Mouse (Mus musculus): ENCODE measurements at regions not wholly inside any gene's neighbourhood (a gene's known extent, or its start where the extent isn't known, plus 50 kb on each side); places are given as distances from the start of the nearest gene placed in this dataset.

DNA sequence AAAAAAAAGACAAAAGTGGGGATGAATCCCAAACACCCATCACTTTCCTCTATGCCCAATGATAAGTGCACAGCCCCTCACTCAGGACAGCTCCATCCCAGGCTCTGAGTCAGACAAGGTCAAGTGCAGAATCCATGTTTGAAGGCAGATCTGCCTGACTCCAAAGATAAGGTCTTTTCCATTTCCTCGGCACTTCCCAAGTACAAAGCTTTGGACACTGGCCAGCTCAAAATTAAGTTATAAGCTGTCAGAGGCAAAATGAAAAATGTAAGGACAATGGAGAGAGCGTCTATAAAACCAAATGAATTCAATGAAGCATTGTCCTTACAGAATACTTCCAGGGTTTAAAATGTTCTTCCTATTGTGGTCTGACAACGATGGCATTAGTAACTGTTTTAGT is 694.0 kb downstream of the Utrn start:
- no peaks in the 10 kb centered on the region for H3K4me1 ChIP-seq (ENCODE audit: control insufficient read depth, insufficient read depth, low read length)
- no peak overlapping the region for H3K27ac ChIP-seq (ENCODE audit: insufficient read depth, low read depth, low read length)
- TF ChIP-seq CTCF (conservative IDR thresholded peaks at IDR 0.05; ENCODE audit: insufficient read depth, insufficient read length, low read depth, low read length) = no peak
- WGBS = 62% methylated on average over 3 of the region's 3 CpGs
- no peaks in the 10 kb centered on the region for H3K36me3 ChIP-seq (ENCODE audit: control insufficient read depth, insufficient read depth, low read length)
- no peak overlapping the region for H3K4me3 ChIP-seq (ENCODE audit: insufficient read depth, low read depth, low read length)
- DNase-seq = no peak
- no peaks in the 10 kb centered on the region for H3K27me3 ChIP-seq (replicated peaks; ENCODE audit: control insufficient read depth, insufficient read depth, low read length)

DNA sequence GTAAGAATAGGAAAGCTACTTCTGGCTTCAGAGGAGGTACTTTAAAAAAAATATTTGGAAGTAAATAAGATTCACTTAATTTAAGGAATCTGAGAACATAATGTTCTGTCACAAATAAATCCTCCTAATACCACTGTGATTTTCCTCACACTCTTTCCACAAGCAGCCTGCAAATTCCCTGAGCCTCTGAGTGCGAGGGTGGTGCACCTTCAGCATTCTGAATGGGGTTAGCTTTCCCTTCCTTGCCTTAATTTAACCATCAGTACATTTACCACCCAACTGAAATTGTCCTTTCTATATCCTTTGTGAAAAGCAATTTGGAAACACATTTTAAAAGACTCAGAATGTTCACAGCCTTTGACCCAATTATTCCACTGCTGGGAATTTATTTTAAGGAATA is 691.7 kb downstream of the Utrn start:
- H3K4me1 ChIP-seq (ENCODE audit: control insufficient read depth, insufficient read depth, low read length) = no peaks in the 10 kb centered on the region
- no peaks in the 10 kb centered on the region for H3K27me3 ChIP-seq (replicated peaks; ENCODE audit: control insufficient read depth, insufficient read depth, low read length)
- DNase-seq = no peak
- no peak for TF ChIP-seq CTCF (conservative IDR thresholded peaks at IDR 0.05; ENCODE audit: insufficient read depth, insufficient read length, low read depth, low read length)
- no peak for TF ChIP-seq POLR2A (IDR thresholded peaks at IDR 0.05; ENCODE audit: low read depth, low read length)
- H3K4me3 ChIP-seq (ENCODE audit: insufficient read depth, low read depth, low read length) = no peak overlapping the region
- no peaks in the 10 kb centered on the region for H3K36me3 ChIP-seq (ENCODE audit: control insufficient read depth, insufficient read depth, low read length)
- H3K27ac ChIP-seq (ENCODE audit: insufficient read depth, low read depth, low read length) = no peak overlapping the region
- 84% methylated on average over 1 of the region's 1 CpGs for WGBS

DNA sequence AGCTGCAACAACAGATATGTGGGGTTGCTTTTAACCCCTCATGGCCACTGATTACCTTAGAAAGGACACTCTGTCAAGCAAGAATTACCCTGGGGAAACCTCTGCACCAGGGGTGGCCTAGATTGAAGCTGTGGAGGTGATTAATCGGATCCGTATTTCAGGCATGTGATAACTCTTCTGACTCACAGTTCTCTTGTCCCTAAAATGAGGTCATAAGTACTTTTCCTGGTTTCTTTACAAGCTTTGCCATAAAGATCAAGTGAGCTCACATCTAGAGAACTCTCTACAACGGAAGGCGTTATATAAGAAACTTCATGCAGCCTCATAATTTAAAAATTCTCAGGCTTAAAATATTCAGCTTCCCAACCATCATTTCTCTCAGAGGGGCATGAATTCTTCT is 688.2 kb downstream of the Utrn start:
- Histone ChIP-seq H3K4me3 (ENCODE audit: insufficient read depth, low read depth, low read length) (no peak overlapping the region), H3K4me1 (ENCODE audit: control insufficient read depth, insufficient read depth, low read length) (no peaks in the 10 kb centered on the region), H3K36me3 (ENCODE audit: control insufficient read depth, insufficient read depth, low read length) (no peaks in the 10 kb centered on the region), H3K27me3 (replicated peaks; ENCODE audit: control insufficient read depth, insufficient read depth, low read length) (no peaks in the 10 kb centered on the region), H3K27ac (ENCODE audit: insufficient read depth, low read depth, low read length) (no peak overlapping the region)
- DNase-seq = no peak
- 74% methylated on average over 4 of the region's 4 CpGs for WGBS
- TF ChIP-seq CTCF (conservative IDR thresholded peaks at IDR 0.05; ENCODE audit: insufficient read depth, insufficient read length, low read depth, low read length) (no peak), POLR2A (IDR thresholded peaks at IDR 0.05; ENCODE audit: low read depth, low read length) (no peak)

DNA sequence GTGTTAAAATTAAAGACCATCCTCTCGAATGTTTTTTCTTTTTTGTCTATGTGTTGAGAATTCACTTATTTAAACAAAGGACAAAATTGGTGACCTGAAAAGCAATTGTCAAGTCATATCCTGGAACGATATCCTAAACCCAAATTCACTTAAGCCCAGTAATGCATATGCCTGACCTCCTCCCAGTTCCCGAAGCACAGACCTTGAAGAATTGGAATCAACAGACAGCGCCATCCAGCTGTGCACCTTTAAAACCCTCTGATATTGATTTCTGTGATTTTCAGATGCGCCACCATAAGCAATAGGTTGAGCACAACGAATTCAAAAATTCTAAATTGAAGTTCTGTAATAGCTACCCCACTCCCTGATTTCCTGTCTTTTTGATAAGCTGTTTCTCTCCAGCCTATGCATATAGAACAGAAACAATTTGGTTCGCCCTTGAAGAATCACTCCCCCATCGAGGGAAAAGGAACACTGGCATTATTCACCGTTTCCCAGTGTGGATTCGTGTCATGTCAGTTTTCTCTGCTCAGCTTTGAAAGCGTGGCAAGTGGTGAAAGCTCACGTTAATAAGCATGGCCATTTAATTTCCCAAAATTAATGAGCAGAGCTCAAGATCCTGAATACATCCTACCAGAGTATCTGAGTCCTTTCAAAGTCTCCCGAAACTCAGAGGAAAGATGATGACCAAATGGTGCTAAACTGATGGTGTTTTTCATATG is 682.1 kb downstream of the Utrn start:
- H3K36me3 ChIP-seq (ENCODE audit: control insufficient read depth, insufficient read depth, low read length) = no peaks in the 10 kb centered on the region
- H3K27me3 ChIP-seq (replicated peaks; ENCODE audit: control insufficient read depth, insufficient read depth, low read length) = no peaks in the 10 kb centered on the region
- no peak overlapping the region for H3K4me3 ChIP-seq (ENCODE audit: insufficient read depth, low read depth, low read length)
- no peak overlapping the region for H3K27ac ChIP-seq (ENCODE audit: insufficient read depth, low read depth, low read length)
- 74% methylated on average over 13 of the region's 13 CpGs for WGBS
- DNase-seq = no peak
- TF ChIP-seq CTCF (conservative IDR thresholded peaks at IDR 0.05; ENCODE audit: insufficient read depth, insufficient read length, low read depth, low read length) (no peak), POLR2A (IDR thresholded peaks at IDR 0.05; ENCODE audit: low read depth, low read length) (no peak)
- no peaks in the 10 kb centered on the region for H3K4me1 ChIP-seq (ENCODE audit: control insufficient read depth, insufficient read depth, low read length)

DNA sequence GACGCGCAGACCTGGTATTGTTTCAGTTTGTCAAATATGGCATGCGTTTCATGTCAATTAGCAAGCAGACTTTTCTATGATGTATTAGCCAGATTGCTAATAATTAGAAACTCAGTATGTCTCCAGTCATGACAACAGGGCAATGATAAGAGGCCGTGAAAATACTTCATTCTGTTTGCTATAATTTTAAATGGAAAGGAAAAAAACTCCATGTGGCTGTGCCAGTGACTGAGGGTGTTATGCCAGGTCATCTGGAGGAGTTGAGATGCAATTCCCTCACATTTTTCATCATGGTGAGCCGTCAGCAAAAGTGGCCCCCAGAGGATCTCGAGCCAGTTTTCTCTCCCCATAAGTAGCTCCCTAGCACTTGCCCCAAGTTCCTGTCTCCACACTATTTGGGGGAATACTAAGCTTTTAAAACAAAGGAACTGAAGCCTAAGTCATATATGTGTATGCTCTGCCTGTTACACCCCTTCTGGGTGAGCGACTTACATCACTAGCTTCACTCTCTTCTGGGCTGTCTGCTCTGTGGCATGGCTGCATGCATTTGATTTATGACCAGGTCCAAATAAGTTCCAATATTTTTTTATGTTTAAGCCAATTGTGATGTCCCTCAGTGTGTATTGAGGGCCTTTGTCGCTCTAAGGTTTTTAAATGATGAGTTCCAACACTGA is 681.4 kb downstream of the Utrn start:
- no peak for DNase-seq
- Histone ChIP-seq H3K27me3 (replicated peaks; ENCODE audit: control insufficient read depth, insufficient read depth, low read length) (no peaks in the 10 kb centered on the region), H3K27ac (ENCODE audit: insufficient read depth, low read depth, low read length) (no peak overlapping the region), H3K36me3 (ENCODE audit: control insufficient read depth, insufficient read depth, low read length) (no peaks in the 10 kb centered on the region), H3K4me1 (ENCODE audit: control insufficient read depth, insufficient read depth, low read length) (no peaks in the 10 kb centered on the region), H3K4me3 (ENCODE audit: insufficient read depth, low read depth, low read length) (no peak overlapping the region)
- TF ChIP-seq POLR2A (IDR thresholded peaks at IDR 0.05; ENCODE audit: low read depth, low read length) = no peak
- no peak for TF ChIP-seq CTCF (conservative IDR thresholded peaks at IDR 0.05; ENCODE audit: insufficient read depth, insufficient read length, low read depth, low read length)
- 83% methylated on average over 8 of the region's 8 CpGs for WGBS

DNA sequence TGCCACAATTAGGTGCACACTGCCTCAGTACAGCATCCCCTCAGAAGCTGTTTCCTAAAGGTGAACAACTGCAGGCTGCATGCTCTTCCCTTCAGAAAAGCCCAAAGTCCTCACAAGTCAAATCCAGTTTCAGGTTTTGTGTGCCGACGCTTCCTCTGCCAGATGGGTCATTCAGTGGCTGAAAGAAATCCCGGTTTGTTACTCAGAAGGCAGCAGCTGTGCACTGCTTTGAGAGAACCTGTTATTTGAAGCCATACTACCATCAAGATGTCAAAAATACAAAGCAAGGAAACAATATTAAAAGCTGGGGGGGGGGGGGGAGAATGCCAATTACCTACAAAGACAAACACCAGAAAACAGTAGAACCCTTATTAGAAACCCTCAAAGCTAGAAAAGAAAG is 678.7 kb downstream of the Utrn start:
- no peak overlapping the region for H3K27ac ChIP-seq (ENCODE audit: insufficient read depth, low read depth, low read length)
- DNase-seq = no peak
- H3K4me3 ChIP-seq (ENCODE audit: insufficient read depth, low read depth, low read length) = no peak overlapping the region
- WGBS = 42% methylated on average over 3 of the region's 3 CpGs
- no peaks in the 10 kb centered on the region for H3K27me3 ChIP-seq (replicated peaks; ENCODE audit: control insufficient read depth, insufficient read depth, low read length)
- H3K36me3 ChIP-seq (ENCODE audit: control insufficient read depth, insufficient read depth, low read length) = no peaks in the 10 kb centered on the region
- TF ChIP-seq CTCF (conservative IDR thresholded peaks at IDR 0.05; ENCODE audit: insufficient read depth, insufficient read length, low read depth, low read length) (no peak), POLR2A (IDR thresholded peaks at IDR 0.05; ENCODE audit: low read depth, low read length) (no peak)
- H3K4me1 ChIP-seq (ENCODE audit: control insufficient read depth, insufficient read depth, low read length) = no peaks in the 10 kb centered on the region

DNA sequence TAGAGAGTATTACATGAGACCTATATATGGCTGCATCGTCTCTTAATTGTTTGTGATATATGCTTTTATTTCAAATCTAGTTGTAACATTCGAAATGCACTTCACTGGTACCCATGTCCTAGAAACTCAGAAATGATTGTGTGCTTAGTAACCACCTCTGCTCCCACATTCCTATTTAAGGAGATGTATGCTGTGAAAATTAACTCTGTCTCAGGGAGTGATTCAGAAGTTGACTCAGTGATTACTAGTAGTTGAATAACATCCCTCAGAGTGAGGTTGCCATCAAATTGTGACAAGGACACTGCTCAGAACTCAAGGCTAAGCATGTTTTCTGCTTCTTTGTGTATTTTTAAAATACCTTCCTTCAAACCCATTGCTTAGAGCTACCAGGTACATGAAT is 661.9 kb downstream of the Utrn start:
- no peak for TF ChIP-seq POLR2A (IDR thresholded peaks at IDR 0.05; ENCODE audit: low read depth, low read length)
- TF ChIP-seq CTCF (conservative IDR thresholded peaks at IDR 0.05; ENCODE audit: insufficient read depth, insufficient read length, low read depth, low read length) = no peak
- H3K36me3 ChIP-seq (ENCODE audit: control insufficient read depth, insufficient read depth, low read length) = no peaks in the 10 kb centered on the region
- DNase-seq = no peak
- H3K27me3 ChIP-seq (replicated peaks; ENCODE audit: control insufficient read depth, insufficient read depth, low read length) = no peaks in the 10 kb centered on the region
- no peak overlapping the region for H3K4me3 ChIP-seq (ENCODE audit: insufficient read depth, low read depth, low read length)
- 92% methylated on average over 2 of the region's 2 CpGs for WGBS
- H3K27ac ChIP-seq (ENCODE audit: insufficient read depth, low read depth, low read length) = no peak overlapping the region
- H3K4me1 ChIP-seq (ENCODE audit: control insufficient read depth, insufficient read depth, low read length) = no peaks in the 10 kb centered on the region

Measured in kidney, adult 2 months (tissue).